Comparison of ENCODE assay signal across 19 mouse cellular contexts in the genomic region with DNA sequence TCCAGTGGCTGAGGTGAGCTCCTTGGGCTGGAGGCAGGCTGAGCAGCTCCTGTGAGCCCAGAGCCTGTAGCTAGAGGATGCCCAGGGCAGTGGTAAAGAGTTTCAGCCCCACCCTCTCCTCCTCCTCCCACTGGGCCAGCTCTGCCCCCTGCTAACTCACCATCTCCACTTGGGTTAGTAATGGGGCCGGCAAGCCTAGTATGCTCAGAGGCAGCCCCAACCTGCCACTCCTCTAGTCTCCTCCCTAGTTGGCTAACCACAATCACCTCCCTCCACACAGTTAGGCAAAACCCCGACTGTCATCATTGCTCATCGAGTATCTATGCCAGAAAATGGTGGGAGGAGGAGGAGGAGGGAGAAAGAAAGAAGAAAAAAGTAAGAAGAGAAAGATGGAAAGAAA.
DNase-seq lines count a peak whose midpoint lies in the region; ATAC-seq and TF ChIP-seq lines count a peak whose summit lies in the region.
"Had no signal": no experiment of that assay in that cellular context is flagged by ENCODE, and none has a peak within 500 bp of the region (broad histone marks: within the 10 kb centered on the region; RNA-seq: fewer than 3 reads in every experiment).

No protein-coding gene starts in this region.

- no peak for TF ChIP-seq RAD21 in MEL (IDR thresholded peaks at IDR 0.05; ENCODE audit: low read depth, low read length)

- WGBS in hindbrain, embryonic 10.5 days: 54% methylated on average over 3 of the region's 3 CpGs

- no peak for TF ChIP-seq EP300 in MEL (IDR thresholded peaks at IDR 0.05; ENCODE audit: low read depth in 1 of 2, low read length in 2 of 2)

- TF ChIP-seq POLR2A in MEL (IDR thresholded peaks at IDR 0.05; ENCODE audit: control insufficient read depth in 1 of 2, insufficient read depth in 1 of 2, low read depth in 1 of 2, low read length in 2 of 2, poor library complexity in 1 of 2): no peak

- H3K9ac ChIP-seq in MEL (ENCODE audit: control insufficient read depth, low read depth, low read length, poor library complexity, severe bottlenecking): no peak overlapping the region
- H3K9ac ChIP-seq: embryonic facial prominence, embryonic 15.5 days; forebrain, postnatal 0 days; heart, embryonic 12.5 days; hindbrain, embryonic 14.5 days; intestine, embryonic 15.5 days; limb, embryonic 13.5 days; liver, embryonic 14.5 days had no signal

- no peaks in the 10 kb centered on the region for H3K79me2 ChIP-seq in MEL (ENCODE audit: control insufficient read depth, insufficient read depth, low read length, poor library complexity)

- H3K4me3 ChIP-seq in gastrocnemius, adult 2 months: no peak overlapping the region
- no peak overlapping the region for H3K4me3 ChIP-seq in MEL (ENCODE audit: control insufficient read depth in 1 of 2, insufficient read depth in 1 of 2, low read depth in 2 of 2, low read length in 2 of 2)
- H3K4me3 ChIP-seq in hindbrain, embryonic 10.5 days: no peak overlapping the region
- H3K4me3 ChIP-seq: embryonic facial prominence, embryonic 15.5 days; heart, embryonic 12.5 days; intestine, embryonic 15.5 days; limb, embryonic 13.5 days had no signal

- peak; percentile 31; the same call in 1 of the 2 replicates for ATAC-seq in megakaryocyte, adult 5-6 weeks (ENCODE audit: poor library complexity, severe bottlenecking)
- ATAC-seq: CD4-positive, CD25-positive, alpha-beta regulatory T cell, adult 4 months; forebrain, postnatal 0 days; intestine, embryonic 15.5 days; lung, postnatal 0 days had no signal

- TF ChIP-seq CTCF in gastrocnemius, adult 2 months (IDR thresholded peaks at IDR 0.05): no peak
- TF ChIP-seq CTCF in MEL (IDR thresholded peaks at IDR 0.05 in 2 of 3, conservative IDR thresholded peaks at IDR 0.05 in 1 of 3; ENCODE audit: control insufficient read depth in 1 of 3, insufficient read depth in 1 of 3, low read depth in 2 of 3, low read length in 3 of 3, poor library complexity in 1 of 3, severe bottlenecking in 1 of 3): no peak

- no peaks in the 10 kb centered on the region for H3K36me3 ChIP-seq in MEL (ENCODE audit: control insufficient read depth in 1 of 2, insufficient read depth in 2 of 2, low read length in 2 of 2)
- no peaks in the 10 kb centered on the region for H3K36me3 ChIP-seq in hindbrain, embryonic 10.5 days
- H3K36me3 ChIP-seq: embryonic facial prominence, embryonic 15.5 days; G1E; heart, embryonic 12.5 days; intestine, embryonic 15.5 days; limb, embryonic 13.5 days had no signal

- intact Hi-C loops in gastrocnemius, adult 2 months (cut with DNase I): no loop called here

- DNase-seq in gastrocnemius, adult 2 months: no peak
- no peak for DNase-seq in gastrocnemius, postnatal 4 days (ENCODE audit: low spot score in 2 of 2)
- DNase-seq in 3T3-L1 (ENCODE audit: low read depth, low spot score) (peak; percentile 81), MEL (ENCODE audit: low read depth, low spot score) (peak; percentile 25)
- DNase-seq in hindbrain, embryonic 10.5 days (ENCODE audit: low spot score): no peak
- no peak for DNase-seq in left cerebral cortex, adult 9 months (ENCODE audit: low spot score in 2 of 2)
- DNase-seq in spleen, postnatal 14 days (ENCODE audit: low spot score in 2 of 2): no peak
- DNase-seq: forebrain, postnatal 0 days; thymus, postnatal 25 days had no signal

- H3K27me3 ChIP-seq in MEL (ENCODE audit: control insufficient read depth in 1 of 2, insufficient read depth in 2 of 2, low read length in 2 of 2): peaks cover 10 to 15% of the 10 kb centered on the region in 2 experiments
- peaks cover 3% of the 10 kb centered on the region; the same call in 1 of the 2 replicates for H3K27me3 ChIP-seq in hindbrain, embryonic 10.5 days (ENCODE audit: insufficient read depth, poor library complexity, severe bottlenecking)
- H3K27me3 ChIP-seq: embryonic facial prominence, embryonic 15.5 days; heart, embryonic 12.5 days; intestine, embryonic 15.5 days; limb, embryonic 13.5 days had no signal

- H3K4me1 ChIP-seq in MEL (ENCODE audit: control insufficient read depth in 1 of 2, insufficient read depth in 2 of 2, low read length in 2 of 2): no peaks in the 10 kb centered on the region
- H3K4me1 ChIP-seq in hindbrain, embryonic 10.5 days (replicated peaks): peaks cover 37% of the 10 kb centered on the region

- no peaks in the 10 kb centered on the region for H3K9me3 ChIP-seq in MEL (replicated peaks; ENCODE audit: insufficient read depth, low read length)
- no peaks in the 10 kb centered on the region for H3K9me3 ChIP-seq in hindbrain, embryonic 10.5 days
- H3K9me3 ChIP-seq: embryonic facial prominence, embryonic 15.5 days; G1E; heart, embryonic 12.5 days; intestine, embryonic 15.5 days; limb, embryonic 13.5 days had no signal

- peak overlapping the region; percentile 46; the same call in 1 of the 2 replicates for H3K27ac ChIP-seq in gastrocnemius, adult 2 months
- no peak overlapping the region for H3K27ac ChIP-seq in MEL (ENCODE audit: control insufficient read depth, low read depth, low read length)
- no peak overlapping the region for H3K27ac ChIP-seq in hindbrain, embryonic 10.5 days
- H3K27ac ChIP-seq: embryonic facial prominence, embryonic 15.5 days; hindbrain, embryonic 14.5 days; intestine, embryonic 15.5 days; limb, embryonic 13.5 days; liver, embryonic 14.5 days had no signal

TF ChIP-seq in MEL, 35 proteins besides CTCF, POLR2A, EP300 and RAD21:
- TF ChIP-seq GABPA (IDR thresholded peaks at IDR 0.05; ENCODE audit: low read depth, low read length) (no peak), SMC3 (IDR thresholded peaks at IDR 0.05; ENCODE audit: low read depth, low read length) (no peak), MEF2A (IDR thresholded peaks at IDR 0.05; ENCODE audit: extremely low read depth, insufficient replicate concordance, low read depth, low read length, poor library complexity, severe bottlenecking) (no peak), BHLHE40 (IDR thresholded peaks at IDR 0.05; ENCODE audit: borderline replicate concordance, low read depth, low read length) (no peak), MYB (IDR thresholded peaks at IDR 0.05; ENCODE audit: low read depth, low read length) (no peak), UBTF (IDR thresholded peaks at IDR 0.05; ENCODE audit: borderline replicate concordance, insufficient read depth, low read depth, low read length) (no peak), ETS1 (IDR thresholded peaks at IDR 0.05; ENCODE audit: low read depth, low read length) (no peak), CHD1 (IDR thresholded peaks at IDR 0.05; ENCODE audit: low read depth, low read length) (no peak), ZC3H11A (IDR thresholded peaks at IDR 0.05; ENCODE audit: low read depth, low read length) (no peak), SIN3A (IDR thresholded peaks at IDR 0.05; ENCODE audit: low read length) (no peak), MAFK (IDR thresholded peaks at IDR 0.05; ENCODE audit: borderline replicate concordance, low read depth, low read length) (no peak), TCF12 (IDR thresholded peaks at IDR 0.05; ENCODE audit: low read depth, low read length) (no peak), TBP (IDR thresholded peaks at IDR 0.05; ENCODE audit: low read depth, low read length) (no peak), GATA1 (IDR thresholded peaks at IDR 0.05; ENCODE audit: low read depth, low read length) (no peak), POLR2AphosphoS2 (IDR thresholded peaks at IDR 0.05; ENCODE audit: low read length) (no peak), NRF1 (IDR thresholded peaks at IDR 0.05; ENCODE audit: insufficient read depth, low read depth, low read length, poor library complexity, severe bottlenecking) (no peak), MYC (IDR thresholded peaks at IDR 0.05; ENCODE audit: low read depth, low read length) (no peak)
TF ChIP-seq in MEL: peak in this region for 0.

Comparison
In these comparisons a context has a peak if more than half of its experiments do, and no peak if none do; other contexts are left out.
1. DNase-seq: peak in 3T3-L1 (single experiment) and MEL (single experiment); none in gastrocnemius, adult 2 months (single experiment), gastrocnemius, postnatal 4 days (0 of 2), hindbrain, embryonic 10.5 days (single experiment), left cerebral cortex, adult 9 months (0 of 2) and spleen, postnatal 14 days (0 of 2).